Mouse (Mus musculus): ENCODE measurements at regions not wholly inside any gene's neighbourhood (a gene's known extent, or its start where the extent isn't known, plus 50 kb on each side); places are given as distances from the start of the nearest gene placed in this dataset.

DNA sequence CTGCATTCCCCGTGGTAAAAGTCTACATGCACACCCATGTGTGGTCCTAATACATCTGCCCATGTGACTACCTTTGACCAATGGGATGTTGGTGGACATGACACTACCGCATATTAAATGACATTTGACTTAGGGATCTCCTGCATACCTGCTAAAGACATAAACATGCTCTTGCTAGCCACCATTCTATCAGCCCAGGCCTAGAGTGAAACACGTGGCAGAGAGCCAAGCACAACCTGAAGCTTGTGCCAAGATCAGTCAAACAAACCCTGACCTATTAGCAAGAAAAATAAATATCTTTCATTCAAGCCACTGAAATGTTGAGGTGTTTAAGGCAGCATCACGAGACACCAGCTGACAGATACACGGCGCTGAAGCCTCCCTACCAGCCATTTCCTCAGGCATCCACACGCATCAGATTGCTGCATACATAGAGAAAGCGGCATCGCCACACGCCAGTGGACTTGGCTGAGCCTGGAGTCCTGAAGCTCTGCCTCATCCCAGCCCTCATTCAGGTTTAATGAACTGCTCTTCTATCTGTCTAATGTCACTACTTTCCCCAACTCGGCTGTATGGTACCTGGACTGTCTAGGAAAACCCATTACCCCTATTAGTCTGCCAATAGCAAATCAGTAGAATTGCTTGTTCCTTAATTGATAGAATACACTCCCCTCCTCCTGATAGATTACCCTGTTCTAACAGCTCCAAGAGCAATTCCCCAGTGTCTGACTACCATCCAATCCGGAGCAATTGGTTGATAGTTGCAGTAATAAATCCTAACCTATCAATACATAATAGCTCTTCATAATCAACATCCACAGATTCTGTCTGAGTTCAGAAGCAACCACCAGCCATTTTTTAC lies 242.8 kb upstream of the Rsrc1 start:
- no peak for DNase-seq (ENCODE audit: low spot score)

DNA sequence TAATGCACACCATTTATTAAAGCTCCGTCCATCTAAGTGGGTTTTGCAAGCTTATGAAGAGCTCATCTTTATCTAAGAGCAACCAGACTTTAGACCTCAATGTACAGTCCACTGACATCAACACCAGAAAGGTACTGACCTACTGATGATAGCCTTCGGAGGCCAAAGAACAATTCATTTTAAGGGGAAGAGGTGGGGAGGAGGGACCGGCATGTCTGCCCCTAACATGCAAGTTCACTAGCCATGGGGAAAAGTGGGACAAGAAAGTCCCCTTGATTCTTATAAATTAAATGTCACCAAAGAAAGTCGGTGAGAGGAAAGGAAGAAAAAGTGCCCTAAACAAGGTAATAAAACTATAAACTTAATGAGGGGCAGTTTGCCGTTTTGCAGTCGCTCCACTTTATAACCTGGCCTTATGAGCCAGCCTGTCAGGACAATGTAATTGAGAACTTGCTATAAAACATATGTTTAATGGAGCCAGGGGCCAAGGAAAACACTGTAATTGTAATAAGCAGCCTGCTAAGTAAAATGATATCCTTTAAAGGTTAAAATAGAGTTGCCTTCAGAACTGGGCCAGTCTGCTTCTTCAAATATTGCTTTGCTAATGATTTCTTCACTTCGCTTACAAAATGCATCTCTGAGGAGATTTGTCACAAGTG lies 241.7 kb upstream of the Rsrc1 start:
- no peak for DNase-seq (ENCODE audit: low spot score)

DNA sequence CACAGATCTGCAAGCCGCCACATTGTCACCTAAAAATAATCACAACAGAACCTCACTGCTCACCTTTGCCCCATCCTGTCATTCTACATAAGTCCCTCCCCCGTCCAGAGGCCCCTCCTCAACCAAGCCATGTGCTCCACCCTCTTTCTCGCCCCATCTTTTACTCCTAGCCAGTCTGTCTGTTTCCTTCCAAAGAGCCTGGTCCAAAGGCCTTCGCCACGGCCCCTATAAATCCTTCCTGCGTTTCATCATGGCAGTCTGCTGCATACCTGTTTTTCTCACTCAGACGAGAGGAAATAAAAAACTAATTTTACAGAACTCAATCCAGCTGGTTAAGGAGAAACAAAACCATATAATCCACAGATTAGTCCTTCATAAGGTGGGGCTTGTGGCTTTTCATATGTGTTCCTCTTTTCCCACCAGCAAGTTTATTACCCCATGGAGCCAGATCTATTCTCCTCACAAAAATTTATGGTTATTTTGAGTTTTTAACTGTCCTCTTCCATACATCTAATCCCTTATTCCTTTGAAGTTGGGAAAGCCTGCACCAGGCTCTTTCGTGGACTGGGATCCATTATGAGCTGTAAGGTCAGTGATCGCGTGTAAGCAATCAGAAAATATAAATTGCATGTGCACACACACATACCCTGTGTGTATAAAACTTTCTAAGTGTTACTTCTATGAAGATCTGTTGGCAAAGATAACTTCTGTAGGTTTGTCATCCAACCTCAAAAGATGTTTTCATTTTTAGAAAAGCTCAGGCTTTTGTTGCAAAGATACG lies 236.9 kb upstream of the Rsrc1 start:
- DNase-seq (ENCODE audit: low spot score), result no peak

DNA sequence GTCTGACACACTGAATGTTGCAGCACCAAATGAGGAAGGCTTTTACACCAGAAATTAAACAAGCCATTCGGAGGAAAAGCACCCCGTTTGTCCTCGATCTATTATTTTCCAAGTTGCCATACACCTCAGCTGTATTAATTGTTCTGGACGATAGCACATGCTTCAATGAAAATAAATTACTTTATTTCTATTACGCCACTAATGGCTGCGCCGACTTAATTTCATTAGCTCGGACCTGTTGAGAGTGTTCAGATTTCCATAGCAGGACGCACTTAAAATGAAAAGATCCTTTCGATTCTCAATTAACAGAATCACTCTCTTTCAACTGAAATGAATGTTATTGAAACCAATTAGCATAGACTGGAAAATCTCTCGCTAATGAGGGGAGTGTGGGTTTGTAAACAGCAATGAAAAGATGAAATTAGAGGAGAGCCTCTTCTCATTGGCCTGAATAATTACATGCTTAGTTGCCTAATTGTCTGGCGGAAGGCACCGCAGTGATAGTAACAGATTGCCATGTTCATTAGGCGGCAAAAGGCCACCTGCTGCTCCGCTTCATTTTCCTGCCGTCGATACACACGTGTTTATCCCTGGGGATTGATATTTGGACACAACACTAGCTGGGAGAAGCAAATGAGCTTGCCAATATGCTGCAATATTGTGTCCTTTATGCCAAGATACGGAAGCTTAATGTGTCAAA lies 234.7 kb upstream of the Rsrc1 start:
- no peak for DNase-seq (ENCODE audit: low spot score)

DNA sequence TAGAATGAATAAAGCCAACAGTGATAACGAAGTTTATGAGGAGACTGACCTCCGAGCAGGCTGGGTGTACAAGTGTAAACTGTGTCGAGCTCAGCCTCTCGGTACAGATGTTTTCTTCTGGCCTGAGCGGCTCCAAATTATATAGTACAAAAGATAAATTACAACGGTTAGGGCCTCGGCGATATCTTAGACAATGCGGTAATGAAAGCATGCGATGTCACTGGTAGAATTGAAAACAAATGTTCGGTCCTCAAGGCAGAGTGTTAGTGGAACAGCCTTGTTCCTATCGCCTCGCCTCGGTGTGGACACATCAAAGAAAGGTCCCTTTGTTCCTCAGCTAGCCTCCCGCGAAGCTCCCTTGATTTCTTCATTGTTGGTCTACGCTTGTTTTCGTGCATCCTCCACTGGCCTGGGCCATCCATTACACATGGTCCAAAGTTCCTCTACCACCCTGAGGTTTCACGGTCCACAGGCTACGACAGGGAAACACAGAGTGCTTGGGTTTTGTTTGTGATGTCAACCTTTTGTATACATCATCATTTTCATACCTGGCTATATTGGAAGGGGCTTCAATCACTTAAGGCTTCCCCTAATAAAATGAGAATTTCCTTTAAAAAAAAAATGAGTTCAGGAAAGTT lies 234.0 kb upstream of the Rsrc1 start:
- no peak for DNase-seq (ENCODE audit: low spot score)

DNA sequence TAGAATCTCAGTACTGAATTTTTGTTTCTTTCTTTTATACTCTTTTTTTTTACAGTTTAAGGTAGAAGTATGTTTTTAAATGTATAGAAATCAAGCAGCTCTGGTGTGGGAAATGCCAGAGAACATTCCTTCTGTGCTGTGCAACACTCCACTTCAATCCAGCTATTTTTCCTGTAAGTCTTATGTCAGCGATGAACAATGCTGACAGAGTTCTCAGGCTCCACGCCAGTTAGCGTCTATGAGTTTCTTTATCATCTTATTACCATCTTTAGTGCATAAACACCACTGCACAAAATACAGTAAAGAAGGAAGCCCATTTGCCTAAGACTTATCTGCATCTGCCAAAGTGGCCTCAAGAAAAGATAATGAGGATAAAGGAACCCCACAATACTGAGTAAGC lies 223.0 kb upstream of the Rsrc1 start:
- no peak for DNase-seq (ENCODE audit: low spot score)

DNA sequence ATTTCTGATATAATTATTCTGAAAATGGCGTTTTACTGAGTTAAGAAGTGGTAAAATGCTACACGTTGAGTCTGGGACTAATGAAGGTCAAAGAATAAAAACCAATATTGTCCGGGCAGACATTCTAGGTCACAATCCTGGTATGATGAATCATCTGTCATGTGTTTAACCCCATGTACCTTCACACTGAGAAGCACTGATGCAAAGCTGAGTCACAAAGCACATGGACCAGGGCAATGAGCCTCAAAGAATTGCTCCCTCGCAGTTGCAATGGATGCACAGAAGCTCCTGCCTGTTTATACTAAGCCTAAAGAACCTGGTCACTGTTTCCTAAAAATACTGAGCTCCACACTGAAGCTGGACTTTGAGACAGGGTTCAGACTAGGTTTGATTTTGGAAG lies 221.3 kb upstream of the Rsrc1 start:
- no peak for DNase-seq (ENCODE audit: low spot score)

DNA sequence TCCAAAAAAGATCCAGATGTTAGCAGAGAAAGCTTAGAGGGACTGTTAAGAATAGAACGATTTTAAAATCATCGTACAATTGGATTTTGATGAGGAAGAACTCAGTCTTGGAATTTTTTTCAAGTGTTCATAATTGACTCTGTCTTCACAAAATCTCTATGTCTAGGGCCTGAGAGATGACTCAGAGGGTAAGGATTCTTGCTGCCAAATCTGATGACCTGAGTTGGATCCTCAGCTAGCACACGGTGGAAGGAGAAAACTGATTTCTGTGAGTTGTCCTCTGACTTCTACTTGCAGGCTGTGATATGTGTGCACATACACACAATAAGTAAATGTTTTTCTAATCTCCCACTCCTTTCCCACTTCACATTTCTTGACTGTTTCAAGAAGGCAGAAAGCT lies 218.7 kb upstream of the Rsrc1 start:
- no peak for DNase-seq (ENCODE audit: low spot score)

DNA sequence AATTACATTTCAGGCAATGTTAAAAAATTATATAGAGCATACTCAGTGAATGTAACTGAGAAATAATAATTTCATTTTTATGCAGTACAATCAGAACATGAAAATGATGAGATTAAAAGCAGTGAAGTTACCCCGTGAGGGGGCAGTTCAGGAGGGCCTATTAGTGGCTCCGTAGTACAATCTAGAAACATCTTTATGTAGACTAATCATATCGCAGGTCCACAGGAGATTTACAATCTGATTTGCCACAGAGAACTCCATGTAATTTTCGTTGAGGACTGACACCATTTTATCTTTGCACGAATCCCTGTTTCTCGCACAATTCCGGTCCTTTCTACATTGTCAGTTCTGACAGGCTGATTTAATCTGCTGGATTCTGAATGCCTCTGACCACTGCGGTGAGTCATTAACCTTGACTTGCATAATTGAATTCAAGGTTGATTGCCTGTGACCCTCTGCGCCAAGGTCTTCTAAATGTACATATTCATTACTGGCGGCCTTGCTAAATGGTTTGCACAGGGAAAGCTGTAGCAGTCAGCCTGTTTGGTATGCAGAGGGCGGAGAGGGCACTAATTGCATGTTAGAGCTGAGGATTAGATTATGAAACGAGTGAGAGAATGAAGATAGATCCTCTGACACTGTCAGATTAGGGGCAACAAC lies 183.7 kb upstream of the Rsrc1 start:
- no peak for DNase-seq (ENCODE audit: low spot score)

DNA sequence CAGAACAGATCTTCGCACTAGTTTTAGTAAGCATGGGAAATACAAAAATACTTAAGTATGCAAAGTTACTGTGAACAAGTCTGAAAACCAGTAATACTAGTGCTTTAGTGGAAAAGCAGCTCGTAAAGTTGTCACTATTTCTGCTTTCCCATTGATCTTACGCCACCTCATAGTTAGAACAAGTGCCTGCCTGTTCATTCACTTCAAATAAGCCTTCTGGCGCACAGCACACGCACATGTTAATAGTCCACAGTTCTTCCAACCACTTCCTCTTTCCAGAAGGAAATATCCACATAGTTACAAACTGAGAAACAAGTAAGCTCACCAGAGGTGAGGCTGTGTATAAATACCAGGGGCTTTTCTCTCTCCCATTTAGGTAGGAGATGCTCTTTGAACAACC lies 182.9 kb upstream of the Rsrc1 start:
- DNase-seq (ENCODE audit: low spot score), result no peak

DNA sequence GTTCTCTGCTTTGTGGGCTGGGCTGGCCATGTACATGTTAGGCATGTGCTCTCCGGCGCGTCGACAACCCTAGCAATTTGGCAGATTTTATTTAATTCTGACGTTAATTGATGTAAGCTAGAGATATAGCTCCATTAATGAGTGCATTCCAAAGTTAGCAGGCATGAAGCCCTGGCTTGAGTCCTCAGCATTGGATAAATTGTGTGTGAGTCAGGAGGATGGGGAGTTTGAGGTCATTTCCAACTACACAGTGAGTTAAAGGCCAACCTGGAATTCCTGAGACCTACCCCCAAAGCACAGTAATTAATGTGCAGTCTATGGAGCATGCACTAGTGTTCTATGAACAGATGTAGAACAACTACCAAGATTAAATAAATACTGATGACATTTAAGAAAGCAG lies 178.7 kb upstream of the Rsrc1 start:
- DNase-seq (ENCODE audit: low spot score), result no peak

DNA sequence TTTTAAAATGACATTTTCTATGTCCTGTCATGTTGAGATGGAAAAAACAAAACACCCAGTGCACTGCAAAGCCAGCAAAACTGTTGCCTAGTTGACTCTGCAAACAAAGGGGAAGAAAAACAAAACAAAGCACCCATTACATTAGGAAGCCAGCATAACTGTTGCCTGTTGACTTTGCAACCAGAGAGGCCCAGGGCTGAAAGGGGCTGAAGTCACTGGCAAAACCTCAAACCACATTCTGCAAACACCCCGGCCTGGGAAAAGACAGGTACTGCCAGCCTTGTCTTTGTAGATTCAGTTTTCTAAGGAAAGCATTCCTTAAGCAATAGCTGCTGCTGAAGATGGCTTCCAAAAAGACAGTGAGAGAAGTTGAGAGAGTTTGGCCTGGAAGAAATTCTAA lies 175.0 kb upstream of the Rsrc1 start:
- DNase-seq (ENCODE audit: low spot score), result no peak

DNA sequence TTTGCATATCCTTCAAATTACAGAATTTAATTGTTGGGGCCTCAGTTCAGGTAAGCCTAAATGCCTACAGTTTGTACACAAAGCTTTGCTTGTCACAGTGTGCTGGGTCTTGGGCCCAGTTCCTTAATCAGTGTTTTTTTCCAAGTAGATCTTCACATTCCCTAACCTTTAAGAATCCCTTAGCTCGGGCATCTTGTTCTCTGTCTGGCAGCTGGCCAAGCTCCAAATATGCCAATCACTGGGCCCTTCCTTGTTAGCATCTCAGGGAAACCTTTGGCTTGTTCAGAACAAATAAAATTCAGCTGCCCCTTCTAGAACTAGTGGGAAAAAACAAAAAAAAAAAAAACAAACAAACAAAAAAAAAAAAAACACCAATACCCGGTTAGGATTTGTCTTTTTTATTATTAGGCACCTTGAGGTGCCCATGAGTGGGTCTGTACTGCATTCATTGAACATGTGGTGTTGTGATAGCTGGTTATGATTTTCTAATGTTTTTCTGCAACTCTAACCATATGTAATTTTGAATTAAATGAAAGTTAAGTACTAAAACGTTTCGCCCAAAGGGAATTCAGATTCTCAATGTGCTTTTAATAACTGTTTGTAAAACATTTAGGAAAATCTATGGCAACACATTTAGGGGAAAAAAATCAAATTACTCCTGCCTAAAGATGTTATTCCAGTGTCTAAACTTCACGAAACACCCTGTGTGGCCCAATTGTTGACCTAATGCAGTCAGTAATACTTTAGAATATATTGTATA lies 168.3 kb upstream of the Rsrc1 start:
- no peak for DNase-seq (ENCODE audit: low spot score)

DNA sequence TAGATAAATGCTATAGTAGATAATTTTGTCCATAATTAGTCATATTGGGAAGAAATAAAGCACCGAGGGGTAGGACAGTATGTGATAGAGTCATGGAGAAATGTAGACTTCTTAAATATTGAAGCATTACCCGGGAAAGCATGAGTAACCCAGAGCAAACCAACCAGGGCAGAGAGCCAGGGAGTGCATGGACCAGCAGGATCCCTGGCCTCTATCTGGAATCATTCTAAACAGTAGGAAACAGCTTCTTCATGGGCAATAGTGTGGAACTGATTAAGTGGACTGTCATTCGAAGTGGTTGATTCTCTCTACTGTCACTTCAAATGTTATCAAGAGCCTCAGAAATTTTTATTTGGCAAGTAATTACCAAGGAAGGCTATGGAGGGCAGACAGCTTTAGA lies 155.4 kb upstream of the Rsrc1 start:
- no peak for DNase-seq (ENCODE audit: low spot score)
